Mouse (Mus musculus) kidney, adult 9 months (tissue): ENCODE measurements at regions not wholly inside any gene's neighbourhood (a gene's known extent, or its start where the extent isn't known, plus 50 kb on each side); places are given as distances from the start of the nearest gene placed in this dataset.

Experiments
- DNase-seq: peaks from one replicate; pipeline ENCODE4 v3.0.0; 2022

- no peak for DNase-seq
Observed at GRCm38 (mm10) chr13:91274131-91274530, 50.4 kb upstream of the Atg10 start.

- peak; percentile 4 for DNase-seq
Observed at GRCm38 (mm10) chr13:91274615-91275014, 50.8 kb upstream of the Atg10 start.

GRCm38 (mm10) chr13:91279487-91279886 lies 55.7 kb upstream of the Atg10 start:
- no peak for DNase-seq

GRCm38 (mm10) chr13:91295552-91296170 lies 71.9 kb upstream of the Atg10 start:
- DNase-seq, result no peak

- DNase-seq, result no peak
Observed at GRCm38 (mm10) chr13:91296521-91297160, 72.9 kb upstream of the Atg10 start.

GRCm38 (mm10) chr13:91301849-91302248 lies 78.1 kb upstream of the Atg10 start:
- no peak for DNase-seq

- DNase-seq, result no peak
Observed at GRCm38 (mm10) chr13:91305697-91306405, 82.1 kb upstream of the Atg10 start.

GRCm38 (mm10) chr13:91306545-91306944 lies 82.8 kb upstream of the Atg10 start:
- DNase-seq, result no peak

GRCm38 (mm10) chr13:91312905-91313571 lies 89.3 kb upstream of the Atg10 start:
- no peak for DNase-seq

GRCm38 (mm10) chr13:91322331-91322730 lies 98.6 kb upstream of the Atg10 start:
- DNase-seq, result no peak

GRCm38 (mm10) chr13:91326834-91327233 lies 103.1 kb upstream of the Atg10 start:
- DNase-seq, result no peak

GRCm38 (mm10) chr13:91334283-91334682 lies 110.5 kb upstream of the Atg10 start:
- DNase-seq, result no peak

- DNase-seq, result no peak
Observed at GRCm38 (mm10) chr13:91344139-91344538, 115.9 kb upstream of the Ssbp2 start.

GRCm38 (mm10) chr13:91348489-91349083 lies 111.5 kb upstream of the Ssbp2 start:
- no peak for DNase-seq

- DNase-seq, result no peak
Observed at GRCm38 (mm10) chr13:91352311-91352710, 107.8 kb upstream of the Ssbp2 start.

- no peak for DNase-seq
Observed at GRCm38 (mm10) chr13:91356516-91356915, 103.6 kb upstream of the Ssbp2 start.

GRCm38 (mm10) chr13:91360121-91360520 lies 100.0 kb upstream of the Ssbp2 start:
- no peak for DNase-seq

GRCm38 (mm10) chr13:91365270-91365952 lies 94.7 kb upstream of the Ssbp2 start:
- peak; percentile 98 for DNase-seq

GRCm38 (mm10) chr13:91366540-91366939 lies 93.5 kb upstream of the Ssbp2 start:
- no peak for DNase-seq

- DNase-seq, result peak; percentile 9
Observed at GRCm38 (mm10) chr13:91367896-91368556, 92.1 kb upstream of the Ssbp2 start.

- DNase-seq, result no peak
Observed at GRCm38 (mm10) chr13:91368664-91369063, 91.4 kb upstream of the Ssbp2 start.

GRCm38 (mm10) chr13:91370021-91370420 lies 90.1 kb upstream of the Ssbp2 start:
- no peak for DNase-seq
